Mouse (Mus musculus) liver, embryonic 12.5 days (tissue): ENCODE results near the gene Pbld1. TPM values are rescaled to one million over a fixed set of nuclear protein-coding genes. Genes with fewer than 3 reads are reported as not detected.
"Not testable (repeated sequence)": the region's sequence is repeated elsewhere in the genome, so short reads cannot be mapped to it uniquely, and the experiment has no call there.

Source experiments
- ATAC-seq: fragments of 200-750 bp; cut with Nextera tagmentation; 2 replicates; pipeline ENCODE4 v1.8.0; 2017; ENCODE audit warnings: moderate number of reproducible peaks, mild to moderate bottlenecking, moderate library complexity
- H3K27ac ChIP-seq: fragments of 300-500 bp; sonication (generic); 2 replicates; pipeline ENCODE4 v1.5.1; 2016; ENCODE audit warnings: mild to moderate bottlenecking
- H3K27me3 ChIP-seq: fragments of 300-500 bp; sonication (generic); replicated peaks from 2 replicates; pipeline ENCODE4 v1.6.1; 2016; ENCODE audit warnings: mild to moderate bottlenecking, moderate library complexity
- H3K36me3 ChIP-seq: fragments of 300-500 bp; sonication (generic); 2 replicates; pipeline ENCODE4 v1.6.1; 2016; ENCODE audit warnings: mild to moderate bottlenecking, moderate library complexity
- H3K4me1 ChIP-seq: fragments of 300-500 bp; sonication (generic); 2 replicates; pipeline ENCODE4 v1.6.1; 2016
- H3K4me2 ChIP-seq: fragments of 300-500 bp; sonication (generic); 2 replicates; pipeline ENCODE4 v1.6.1; 2016; ENCODE audit warnings: mild to moderate bottlenecking, moderate library complexity
- H3K4me3 ChIP-seq: fragments of 300-500 bp; sonication (generic); 2 replicates; pipeline ENCODE4 v1.5.1; 2016; ENCODE audit warnings: mild to moderate bottlenecking, moderate library complexity
- H3K9ac ChIP-seq: fragments of 300-500 bp; sonication (generic); 2 replicates; pipeline ENCODE4 v1.6.1; 2016; ENCODE audit warnings: mild to moderate bottlenecking, moderate library complexity
- H3K9me3 ChIP-seq: fragments of 300-500 bp; sonication (generic); replicated peaks from 2 replicates; pipeline ENCODE4 v1.6.1; 2016; ENCODE audit warnings: mild to moderate bottlenecking, moderate library complexity
- WGBS: fragments of 180-500 bp; shearing (Covaris S2); methylation state at CpG from one replicate; pipeline ENCODE4 v1.1.7; 2016; ENCODE audit not compliant: insufficient replicate concordance; 5-methylcytosine and 5-hydroxymethylcytosine counted together
- polyA plus RNA-seq: library from polyadenylated mRNA; unstranded; fragments of >200 nt; fragmentation: Nextera tagmentation; extraction: Ambion mirVana; gene quantifications from 2 replicates; pipeline ENCODE4 v1.2.1, GENCODE M21; 2016

The Pbld1 gene
- polyA plus RNA-seq, 1 experiment from 2014 or later: 2.2 TPM

DNA sequence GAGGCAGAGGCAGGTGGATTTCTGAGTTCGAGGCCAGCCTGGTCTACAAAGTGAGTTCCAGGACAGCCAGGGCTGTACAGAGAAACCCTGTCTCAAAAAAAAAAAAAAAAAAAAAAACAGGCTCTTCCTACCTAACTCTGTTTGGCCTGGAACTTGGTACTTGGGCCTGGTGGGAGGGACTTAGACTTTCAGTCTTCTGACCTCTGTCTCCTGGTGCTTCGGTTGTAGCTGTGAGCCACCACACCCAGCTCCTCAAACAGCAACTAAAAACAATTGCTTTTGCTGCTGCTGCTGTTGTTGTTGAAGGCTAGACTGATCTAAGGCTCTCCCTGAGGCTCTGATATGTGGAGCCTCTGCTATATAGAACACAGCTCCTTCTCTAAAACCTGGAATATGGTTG is 10.9 kb upstream of the Pbld1 start:
- Histone ChIP-seq H3K9ac (no peak overlapping the region), H3K27me3 (0 out of 2 replicates have a peak, but pooled peaks cover 7% of the 10 kb centered on the region), H3K4me2 (no peak overlapping the region), H3K9me3 (no peaks in the 10 kb centered on the region), H3K4me3 (no peak overlapping the region), H3K4me1 (no peaks in the 10 kb centered on the region), H3K36me3 (no peaks in the 10 kb centered on the region), H3K27ac (no peak overlapping the region)
- no peak for ATAC-seq
- 79% methylated on average over 2 of the region's 2 CpGs for WGBS

DNA sequence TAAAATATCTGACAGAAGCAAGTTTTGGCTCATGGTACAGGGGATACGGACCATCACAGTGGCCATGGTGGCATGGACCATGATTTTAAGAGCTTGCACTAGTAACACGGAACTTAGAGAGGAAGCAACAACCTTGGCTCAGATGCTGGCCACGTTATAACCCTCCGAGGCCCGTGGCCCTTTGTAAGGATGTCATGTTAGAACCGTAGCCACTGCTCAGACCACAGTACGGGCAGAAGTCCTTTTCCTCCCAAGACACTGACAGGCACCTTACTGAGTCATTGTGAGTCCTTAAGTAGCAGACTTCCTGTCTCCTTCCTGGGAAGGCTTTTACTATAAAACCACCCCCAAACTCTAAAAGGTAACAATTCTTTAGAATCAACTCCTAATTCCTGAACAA is 8.7 kb upstream of the Pbld1 start:
- no peaks in the 10 kb centered on the region for H3K9me3 ChIP-seq
- no peak for ATAC-seq
- 45% methylated on average over 7 of the region's 7 CpGs for WGBS
- H3K4me1 ChIP-seq: no peaks in the 10 kb centered on the region
- H3K27ac ChIP-seq: no peak overlapping the region
- H3K27me3 ChIP-seq: peaks cover 9% of the 10 kb centered on the region; the same call in 1 of the 2 replicates
- H3K4me2 ChIP-seq: no peak overlapping the region
- no peaks in the 10 kb centered on the region for H3K36me3 ChIP-seq
- H3K4me3 ChIP-seq: no peak overlapping the region
- no peak overlapping the region for H3K9ac ChIP-seq

DNA sequence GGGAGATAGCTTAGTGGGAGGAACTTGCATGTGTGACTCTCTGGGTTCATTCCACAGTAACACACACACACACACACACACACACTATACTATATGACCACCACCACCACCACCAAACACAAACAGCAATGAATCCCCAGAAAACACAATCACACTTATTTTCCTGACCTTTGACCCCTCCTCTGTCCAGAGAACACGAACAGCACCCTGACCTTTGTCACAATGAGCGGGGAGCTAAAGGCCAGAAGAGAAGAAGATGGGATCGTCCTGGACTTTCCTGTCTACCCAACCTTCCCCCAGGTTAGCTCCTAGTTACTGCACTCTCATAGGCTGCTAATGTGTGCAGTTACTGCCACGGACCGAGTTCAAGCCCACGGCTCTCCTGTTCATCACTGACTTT is 8.0 kb upstream of the Pbld1 start:
- no peak overlapping the region for H3K9ac ChIP-seq
- WGBS: 67% methylated on average over 6 of the region's 6 CpGs
- no peak overlapping the region for H3K4me3 ChIP-seq
- no peak for ATAC-seq
- no peak overlapping the region for H3K4me2 ChIP-seq
- no peak overlapping the region for H3K27ac ChIP-seq
- peaks cover 16% of the 10 kb centered on the region; the same call in 1 of the 2 replicates for H3K27me3 ChIP-seq
- H3K36me3 ChIP-seq: no peaks in the 10 kb centered on the region
- H3K4me1 ChIP-seq: no peaks in the 10 kb centered on the region
- H3K9me3 ChIP-seq: no peaks in the 10 kb centered on the region

DNA sequence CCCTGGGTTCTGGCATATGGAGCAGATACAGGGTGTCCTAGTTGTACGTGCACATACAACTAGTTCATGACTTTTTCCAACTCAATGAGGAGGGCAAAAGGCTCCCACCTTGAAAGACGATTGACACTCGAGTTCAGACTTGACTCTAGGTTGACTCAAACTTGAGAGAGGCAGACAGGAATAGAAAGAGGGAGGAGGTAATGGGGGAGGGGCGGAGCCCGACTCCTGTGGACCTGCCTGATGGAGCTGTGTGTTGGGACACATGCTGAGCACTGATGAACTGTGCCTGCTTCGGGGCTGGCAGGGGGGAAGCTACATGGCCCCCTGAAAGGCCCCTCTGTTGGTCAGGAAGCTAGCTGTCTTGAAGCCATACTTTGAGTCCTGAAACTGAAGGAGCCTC is 7.0 kb upstream of the Pbld1 start:
- Histone ChIP-seq H3K27me3 (peaks cover 21% of the 10 kb centered on the region; the same call in 1 of the 2 replicates), H3K36me3 (no peaks in the 10 kb centered on the region), H3K4me3 (no peak overlapping the region), H3K9ac (no peak overlapping the region; the same call in 1 of the 2 replicates), H3K4me2 (no peak overlapping the region), H3K27ac (no peak overlapping the region), H3K4me1 (no peaks in the 10 kb centered on the region), H3K9me3 (no peaks in the 10 kb centered on the region)
- 48% methylated on average over 6 of the region's 6 CpGs for WGBS
- no peak for ATAC-seq

DNA sequence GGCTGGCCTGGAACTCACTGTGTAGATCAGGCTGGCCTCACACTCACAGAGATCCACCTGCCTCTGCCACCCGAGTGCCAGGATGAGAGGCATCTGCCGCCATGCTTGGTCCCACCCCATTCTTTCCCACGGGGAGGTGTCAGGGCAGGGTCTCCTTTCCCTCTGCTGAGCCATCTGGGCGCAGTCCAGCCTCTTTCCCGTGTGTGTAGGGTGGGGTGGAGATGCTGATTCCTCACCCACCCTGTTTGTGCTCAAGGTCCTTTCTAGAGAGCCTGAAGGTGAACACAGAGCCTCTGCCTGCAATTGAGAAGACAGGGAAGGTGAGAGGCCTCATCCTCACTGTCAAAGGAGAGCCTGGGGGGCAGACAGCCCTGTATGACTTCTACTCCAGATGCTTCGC is 5.9 kb upstream of the Pbld1 start:
- H3K27me3 ChIP-seq: peaks cover 24% of the 10 kb centered on the region; the same call in 1 of the 2 replicates
- WGBS: 65% methylated on average over 6 of the region's 6 CpGs
- H3K9ac ChIP-seq, H3K4me1 ChIP-seq, ATAC-seq, H3K4me2 ChIP-seq, H3K27ac ChIP-seq, H3K36me3 ChIP-seq, H3K4me3 ChIP-seq, H3K9me3 ChIP-seq: not testable (repeated sequence)

DNA sequence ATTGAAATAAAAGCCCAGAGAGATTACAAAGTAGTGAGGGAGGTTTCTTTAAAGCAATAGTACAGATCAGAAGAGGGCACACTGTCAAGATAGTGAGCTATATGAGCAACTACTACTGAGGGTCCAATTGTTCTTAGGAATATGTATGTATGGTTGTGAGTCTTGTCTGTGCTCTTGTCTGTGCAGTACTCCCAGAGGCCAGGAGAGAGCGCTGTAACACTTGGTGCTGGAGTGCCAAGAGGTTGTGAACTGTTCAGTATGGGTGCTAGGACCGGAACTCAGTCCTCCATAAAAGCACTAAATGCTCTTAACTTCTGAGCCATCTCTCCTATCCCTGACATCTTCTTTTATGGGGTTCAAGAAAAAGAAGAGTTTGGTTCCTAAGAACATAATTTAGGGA is 5.4 kb upstream of the Pbld1 start:
- Histone ChIP-seq H3K27ac (no peak overlapping the region), H3K4me3 (no peak overlapping the region), H3K9me3 (no peaks in the 10 kb centered on the region), H3K4me1 (no peaks in the 10 kb centered on the region), H3K36me3 (no peaks in the 10 kb centered on the region), H3K9ac (no peak overlapping the region), H3K27me3 (peaks cover 24% of the 10 kb centered on the region; the same call in 1 of the 2 replicates), H3K4me2 (no peak overlapping the region)
- ATAC-seq: no peak
- 57% methylated on average over 2 of the region's 2 CpGs for WGBS

DNA sequence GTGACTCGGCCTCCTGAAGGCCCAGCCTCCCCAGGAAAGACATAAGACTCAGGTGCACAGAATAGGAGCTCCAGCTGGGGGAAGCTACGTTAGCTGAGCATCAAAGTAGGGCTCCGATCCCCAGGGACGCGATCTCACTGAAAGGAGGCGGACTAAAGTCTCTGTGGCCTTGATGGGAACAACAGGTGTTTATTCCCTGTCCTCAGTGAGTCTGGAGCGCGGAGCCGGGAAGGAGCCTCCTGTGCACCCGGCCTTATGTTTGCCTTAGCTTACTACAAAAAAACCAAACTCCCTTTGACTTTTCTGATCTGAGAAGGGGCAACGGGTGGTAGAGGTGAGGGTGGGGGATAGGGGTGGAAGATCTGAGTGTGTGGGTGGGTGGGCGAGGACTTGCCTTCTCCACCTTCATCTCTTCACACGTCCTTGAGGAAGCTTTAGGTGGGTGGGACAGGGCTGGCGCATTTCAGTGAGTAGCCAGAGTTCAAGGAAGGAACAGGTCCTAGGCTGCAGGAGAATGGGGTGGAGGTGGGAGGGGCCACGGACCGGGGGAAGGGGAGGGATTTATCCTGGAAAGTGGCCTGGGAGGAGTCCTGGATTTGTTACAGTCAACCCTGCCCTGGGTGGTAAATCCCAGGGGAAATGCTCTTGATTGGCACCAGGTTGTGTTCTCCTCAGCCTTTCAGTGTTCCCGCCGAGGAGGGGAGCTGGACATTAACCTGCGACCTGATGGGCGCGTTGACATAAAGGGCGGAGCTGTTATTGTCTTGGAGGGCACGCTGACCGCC is 2.8 kb upstream of the Pbld1 start:
- Histone ChIP-seq H3K9ac (no peak overlapping the region), H3K4me2 (no peak overlapping the region), H3K4me1 (no peaks in the 10 kb centered on the region), H3K9me3 (no peaks in the 10 kb centered on the region), H3K27ac (no peak overlapping the region), H3K27me3 (peaks cover 24% of the 10 kb centered on the region; the same call in 1 of the 2 replicates), H3K36me3 (no peaks in the 10 kb centered on the region), H3K4me3 (no peak overlapping the region)
- ATAC-seq: no peak
- WGBS: 41% methylated on average over 24 of the region's 24 CpGs

DNA sequence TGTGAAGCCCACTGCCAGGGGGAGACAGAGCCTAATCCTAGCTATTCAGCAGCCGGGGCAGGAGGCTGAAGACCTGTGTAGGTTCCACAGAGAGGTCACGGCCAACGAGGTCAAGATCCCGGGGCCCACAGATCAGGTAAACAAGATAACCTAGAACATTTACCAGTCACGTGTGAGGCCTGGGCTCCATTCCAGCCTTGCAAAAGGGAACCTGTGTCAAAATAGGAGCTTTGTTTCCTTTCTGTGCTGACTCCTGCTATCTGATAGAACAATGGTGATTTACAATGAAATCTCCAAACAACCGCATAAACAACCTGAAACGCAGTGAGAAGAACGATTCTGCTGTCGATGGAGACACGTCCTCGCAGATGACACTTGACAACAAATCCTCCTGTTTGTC is 444 bp downstream of the Pbld1 start:
- no peaks in the 10 kb centered on the region for H3K9me3 ChIP-seq
- no peaks in the 10 kb centered on the region for H3K4me1 ChIP-seq
- H3K36me3 ChIP-seq: no peaks in the 10 kb centered on the region
- 68% methylated on average over 11 of the region's 11 CpGs for WGBS
- no peak for ATAC-seq
- H3K4me3 ChIP-seq: no peak overlapping the region
- peaks cover 17% of the 10 kb centered on the region; the same call in 1 of the 2 replicates for H3K27me3 ChIP-seq
- no peak overlapping the region for H3K9ac ChIP-seq
- H3K27ac ChIP-seq: no peak overlapping the region
- no peak overlapping the region for H3K4me2 ChIP-seq

DNA sequence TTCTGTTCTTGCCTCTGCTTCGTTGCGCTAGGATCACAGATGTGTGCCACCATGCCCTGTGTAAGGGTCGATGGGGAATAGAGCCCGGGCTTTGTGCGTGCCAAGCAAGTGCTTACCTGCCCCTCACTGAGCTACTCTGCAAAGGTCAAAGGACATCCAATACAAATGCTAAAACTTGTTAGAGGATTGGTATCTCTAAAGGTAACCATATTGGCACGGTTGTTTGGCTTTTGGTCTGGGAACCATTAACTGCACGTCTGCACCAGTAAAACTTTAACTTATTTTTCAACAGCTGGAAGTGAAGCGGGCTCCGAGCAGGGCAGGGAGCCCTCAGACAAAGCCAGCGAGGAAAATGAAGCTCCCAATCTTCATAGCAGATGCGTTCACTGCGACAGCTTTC is 1.3 kb downstream of the Pbld1 start:
- H3K9ac ChIP-seq: no peak overlapping the region
- H3K4me1 ChIP-seq: no peaks in the 10 kb centered on the region
- WGBS: 61% methylated on average over 12 of the region's 12 CpGs
- no peak overlapping the region for H3K4me3 ChIP-seq
- H3K9me3 ChIP-seq: no peaks in the 10 kb centered on the region
- H3K27me3 ChIP-seq: peaks cover 15% of the 10 kb centered on the region; the same call in 1 of the 2 replicates
- no peak overlapping the region for H3K27ac ChIP-seq
- no peak overlapping the region for H3K4me2 ChIP-seq
- ATAC-seq: 0 out of 2 replicates have a peak, but pooled peaks have one; percentile 48
- no peaks in the 10 kb centered on the region for H3K36me3 ChIP-seq

DNA sequence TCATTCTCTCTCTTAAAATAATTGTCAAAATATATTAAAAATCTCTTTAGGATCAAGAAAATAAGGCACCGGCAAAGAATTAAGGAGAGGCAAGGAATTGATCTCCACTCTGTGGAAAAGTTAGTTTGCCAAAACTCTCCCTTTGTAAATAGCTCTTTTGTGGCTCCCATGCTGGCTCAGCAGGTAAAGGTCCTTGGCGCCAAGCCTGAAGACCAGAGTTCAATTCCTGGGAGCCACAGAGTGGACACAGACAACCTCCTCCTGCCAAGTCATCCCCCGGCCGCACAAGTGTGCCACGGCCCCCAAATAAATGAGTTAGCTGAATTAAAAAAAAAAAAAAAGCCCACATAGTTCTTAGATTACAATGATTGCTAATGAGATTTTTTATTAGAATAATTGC is 2.7 kb downstream of the Pbld1 start:
- Histone ChIP-seq H3K4me2 (no peak overlapping the region), H3K27me3 (0 out of 2 replicates have a peak, but pooled peaks cover 3% of the 10 kb centered on the region), H3K36me3 (no peaks in the 10 kb centered on the region), H3K9ac (no peak overlapping the region), H3K9me3 (no peaks in the 10 kb centered on the region), H3K4me3 (no peak overlapping the region), H3K4me1 (no peaks in the 10 kb centered on the region), H3K27ac (no peak overlapping the region)
- WGBS: 79% methylated on average over 5 of the region's 5 CpGs
- ATAC-seq: no peak

DNA sequence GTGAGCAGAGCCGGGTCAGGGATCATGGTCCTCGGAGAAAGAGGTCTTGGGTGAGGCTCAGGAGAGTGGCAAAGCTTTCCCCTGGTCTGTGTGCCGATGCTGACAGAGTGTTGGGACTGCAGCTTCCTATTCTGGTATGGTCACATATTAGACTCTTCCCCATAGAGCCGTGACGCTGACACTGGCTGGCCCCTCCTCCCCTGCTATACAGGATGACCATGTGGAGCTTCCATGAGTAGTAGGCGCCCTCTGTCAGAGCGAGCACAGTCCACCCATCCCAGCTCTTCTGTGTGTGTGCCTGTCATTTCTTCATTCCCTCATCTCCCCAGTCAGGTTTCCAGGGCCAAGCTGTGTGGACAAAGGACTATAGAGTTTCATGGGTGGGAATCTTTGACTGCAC is 3.4 kb downstream of the Pbld1 start:
- peak; percentile 33; the same call in 1 of the 2 replicates for ATAC-seq
- Histone ChIP-seq H3K9ac (no peak overlapping the region), H3K27me3 (no peaks in the 10 kb centered on the region), H3K4me2 (no peak overlapping the region), H3K4me3 (no peak overlapping the region), H3K27ac (no peak overlapping the region), H3K9me3 (no peaks in the 10 kb centered on the region), H3K36me3 (no peaks in the 10 kb centered on the region), H3K4me1 (no peaks in the 10 kb centered on the region)
- 67% methylated on average over 7 of the region's 7 CpGs for WGBS

DNA sequence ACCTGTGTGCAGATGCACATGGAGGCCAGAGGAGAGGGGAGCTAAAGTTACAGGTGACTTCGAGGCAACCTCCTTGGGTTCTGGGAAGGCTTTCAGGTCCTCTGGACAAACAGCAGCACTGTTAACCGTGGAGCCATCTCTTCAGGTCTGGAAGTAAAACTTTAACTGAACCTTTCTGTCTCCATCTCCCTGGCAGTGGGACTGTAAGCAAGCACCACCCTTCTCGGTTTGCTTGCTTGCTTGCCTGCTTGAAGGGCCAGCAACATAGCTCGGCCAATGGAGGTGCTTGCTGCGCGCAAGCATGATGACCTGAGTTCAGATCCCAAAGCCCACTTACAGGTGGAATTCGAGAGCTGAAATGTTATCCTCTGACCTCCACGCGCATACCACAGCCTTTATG is 4.6 kb downstream of the Pbld1 start:
- Histone ChIP-seq H3K9ac (no peak overlapping the region), H3K4me3 (no peak overlapping the region), H3K27ac (no peak overlapping the region), H3K4me1 (no peaks in the 10 kb centered on the region), H3K4me2 (no peak overlapping the region), H3K9me3 (no peaks in the 10 kb centered on the region), H3K36me3 (no peaks in the 10 kb centered on the region), H3K27me3 (no peaks in the 10 kb centered on the region)
- WGBS: 69% methylated on average over 9 of the region's 9 CpGs
- no peak for ATAC-seq
